Mouse (Mus musculus) stomach, embryonic 16.5 days (tissue): ENCODE measurements around the gene Ncbp2. TPM values are rescaled to one million over a fixed set of nuclear protein-coding genes. Genes with fewer than 3 reads are reported as not detected.

ENCODE experiments used
- ATAC-seq: fragments of 200-750 bp; cut with Nextera tagmentation; 2 replicates; pipeline ENCODE4 v1.8.0; 2017; ENCODE audit warnings: moderate number of reproducible peaks, moderate TSS enrichment; ENCODE audit not compliant: insufficient read depth, low FRiP score
- H3K27ac ChIP-seq: fragments of 300-500 bp; sonication (generic); 2 replicates; pipeline ENCODE4 v1.5.1; 2014; ENCODE audit warnings: low read length
- H3K27me3 ChIP-seq: fragments of 300-500 bp; sonication (generic); 2 replicates; pipeline ENCODE4 v1.6.1; 2014; ENCODE audit warnings: low read length, control low read depth, mixed read lengths; ENCODE audit not compliant: control insufficient read depth, insufficient read depth
- H3K36me3 ChIP-seq: fragments of 300-500 bp; sonication (generic); 2 replicates; pipeline ENCODE4 v1.6.1; 2014; ENCODE audit warnings: low read length; ENCODE audit not compliant: control insufficient read depth, insufficient read depth
- H3K4me1 ChIP-seq: fragments of 300-500 bp; sonication (generic); 2 replicates; pipeline ENCODE4 v1.6.1; 2014; ENCODE audit warnings: low read length, control low read depth, mixed read lengths; ENCODE audit not compliant: control insufficient read depth, insufficient read depth
- H3K4me2 ChIP-seq: fragments of 300-500 bp; sonication (generic); 2 replicates; pipeline ENCODE4 v1.6.1; 2014; ENCODE audit warnings: low read depth, low read length, mixed read lengths
- H3K4me3 ChIP-seq: fragments of 300-500 bp; sonication (generic); replicated peaks from 2 replicates; pipeline ENCODE4 v1.5.1; 2014; ENCODE audit warnings: mild to moderate bottlenecking, low read length
- H3K9ac ChIP-seq: fragments of 300-500 bp; sonication (generic); 2 replicates; pipeline ENCODE4 v1.6.1; 2014; ENCODE audit warnings: low read length
- H3K9me3 ChIP-seq: fragments of 300-500 bp; sonication (generic); replicated peaks from 2 replicates; pipeline ENCODE4 v1.6.1; 2016; ENCODE audit warnings: low read length, control low read depth; ENCODE audit not compliant: control insufficient read depth
- WGBS: fragments of 180-500 bp; shearing (Covaris S2); extraction: QIAGEN DNeasy Blood & Tissue Kit; methylation state at CpG from one replicate; pipeline ENCODE4 v1.1.7; 2014; 5-methylcytosine and 5-hydroxymethylcytosine counted together
- polyA plus RNA-seq: library from polyadenylated mRNA; unstranded; fragments of >200 nt; fragmentation: Nextera tagmentation; extraction: Ambion mirVana; gene quantifications from 2 replicates; pipeline ENCODE4 v1.2.1, GENCODE M21; 2015

The Ncbp2 gene
- polyA plus RNA-seq, 1 experiment from 2014 or later = 97.9 TPM

- H3K4me1 ChIP-seq = peaks cover 19% of the 10 kb centered on the region
- WGBS = under 1% methylated on average over 50 of the region's 50 CpGs
- H3K4me3 ChIP-seq = peak overlapping the region; percentile 51
- H3K9ac ChIP-seq = peak overlapping the region; percentile 62
- H3K27ac ChIP-seq = peak overlapping the region; percentile 54
- no peaks in the 10 kb centered on the region for H3K9me3 ChIP-seq
- H3K36me3 ChIP-seq = no peaks in the 10 kb centered on the region
- peak overlapping the region; percentile 73 for H3K4me2 ChIP-seq
- peaks cover 26% of the 10 kb centered on the region; the same call in 1 of the 2 replicates for H3K27me3 ChIP-seq
- ATAC-seq = peak; percentile 89
Observed at GRCm38 (mm10) chr16:31932840-31933697, 15.2 kb upstream of the Ncbp2 start.

DNA sequence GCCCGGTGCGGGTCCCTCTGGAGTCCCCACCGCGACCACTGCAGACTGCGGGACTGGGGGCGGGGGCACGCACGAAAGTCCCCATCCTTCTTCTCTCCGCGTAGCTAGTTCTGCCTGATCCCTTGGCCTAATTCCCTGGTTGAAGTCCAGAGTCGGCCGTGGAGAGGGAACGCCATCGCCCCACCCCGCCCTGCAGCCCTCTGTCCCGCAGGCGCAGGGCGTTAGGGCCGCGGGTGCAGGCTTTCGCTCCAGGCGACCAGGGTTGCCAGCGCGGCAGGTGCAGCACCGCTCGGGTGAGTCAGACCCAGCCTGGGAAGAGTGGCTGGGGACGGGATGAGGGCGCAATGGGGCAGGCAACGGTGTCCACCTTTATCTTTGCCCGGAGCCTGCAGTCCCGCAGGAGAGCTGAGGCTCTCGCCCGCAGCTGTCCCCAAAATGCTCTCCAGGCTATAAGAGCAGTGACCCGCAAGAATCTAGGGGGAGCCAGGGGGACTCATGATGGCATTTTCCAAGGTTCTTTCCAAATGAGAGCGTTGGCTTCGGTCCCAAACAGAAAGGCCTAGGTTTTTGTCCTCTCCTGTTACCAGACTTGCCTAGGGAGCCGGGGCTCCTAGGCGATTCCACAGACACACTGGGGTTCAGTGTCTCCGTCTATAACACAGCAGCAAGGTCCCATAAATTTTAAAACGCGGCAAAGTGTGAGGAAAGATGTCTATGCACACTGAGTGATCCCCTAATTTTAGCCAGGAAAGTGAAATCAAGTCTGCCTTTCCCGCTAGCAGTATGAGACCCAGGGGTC, 14.4 kb upstream of the Ncbp2 start, which contains the start of gene Pigz:
Pigz (plus strand) TSS at position 101 of the 799 bp plus-strand sequence.
- Histone ChIP-seq H3K36me3 (no peaks in the 10 kb centered on the region), H3K4me1 (peaks cover 19% of the 10 kb centered on the region), H3K27me3 (peaks cover 26% of the 10 kb centered on the region; the same call in 1 of the 2 replicates), H3K4me3 (peak within 1 kb of the TSS; percentile 51), H3K4me2 (peak within 1 kb of the TSS; percentile 73), H3K9me3 (no peaks in the 10 kb centered on the region), H3K27ac (peak within 1 kb of the TSS; percentile 54), H3K9ac (peak within 1 kb of the TSS; percentile 62)
- no peak; the same call in 1 of the 2 replicates for ATAC-seq
- 11% methylated on average over 42 of the region's 42 CpGs for WGBS

DNA sequence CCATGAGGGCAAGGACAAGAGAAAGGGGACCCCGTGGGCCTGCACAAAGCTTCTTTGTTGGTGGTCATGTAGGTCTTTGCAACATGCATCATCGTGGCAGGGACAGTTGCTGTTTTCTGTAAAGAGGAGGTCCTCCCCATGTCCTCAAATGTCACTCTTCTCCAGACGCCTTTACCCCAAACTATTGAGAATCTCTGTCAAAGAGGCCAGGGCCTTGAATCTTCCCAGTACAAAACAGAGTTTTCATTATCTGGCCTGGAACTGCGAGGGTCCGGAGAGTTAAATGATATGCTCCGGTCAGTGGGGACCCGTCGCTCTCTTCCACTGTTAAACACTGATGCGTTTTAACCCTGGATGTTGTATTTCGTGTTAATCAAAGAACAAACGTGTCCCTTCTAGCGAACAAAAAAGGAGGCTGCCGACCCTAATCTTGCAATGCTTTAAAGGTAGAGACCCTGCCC, 13.7 kb upstream of the Ncbp2 start:
- Histone ChIP-seq H3K4me2 (peak overlapping the region; percentile 73), H3K27me3 (peaks cover 26% of the 10 kb centered on the region; the same call in 1 of the 2 replicates), H3K27ac (no peak overlapping the region), H3K9ac (peak overlapping the region; percentile 55; the same call in 1 of the 2 replicates), H3K4me1 (peaks cover 19% of the 10 kb centered on the region), H3K4me3 (peak overlapping the region; percentile 29; the same call in 1 of the 2 replicates), H3K36me3 (no peaks in the 10 kb centered on the region), H3K9me3 (no peaks in the 10 kb centered on the region)
- WGBS = 28% methylated on average over 13 of the region's 13 CpGs
- ATAC-seq = no peak

DNA sequence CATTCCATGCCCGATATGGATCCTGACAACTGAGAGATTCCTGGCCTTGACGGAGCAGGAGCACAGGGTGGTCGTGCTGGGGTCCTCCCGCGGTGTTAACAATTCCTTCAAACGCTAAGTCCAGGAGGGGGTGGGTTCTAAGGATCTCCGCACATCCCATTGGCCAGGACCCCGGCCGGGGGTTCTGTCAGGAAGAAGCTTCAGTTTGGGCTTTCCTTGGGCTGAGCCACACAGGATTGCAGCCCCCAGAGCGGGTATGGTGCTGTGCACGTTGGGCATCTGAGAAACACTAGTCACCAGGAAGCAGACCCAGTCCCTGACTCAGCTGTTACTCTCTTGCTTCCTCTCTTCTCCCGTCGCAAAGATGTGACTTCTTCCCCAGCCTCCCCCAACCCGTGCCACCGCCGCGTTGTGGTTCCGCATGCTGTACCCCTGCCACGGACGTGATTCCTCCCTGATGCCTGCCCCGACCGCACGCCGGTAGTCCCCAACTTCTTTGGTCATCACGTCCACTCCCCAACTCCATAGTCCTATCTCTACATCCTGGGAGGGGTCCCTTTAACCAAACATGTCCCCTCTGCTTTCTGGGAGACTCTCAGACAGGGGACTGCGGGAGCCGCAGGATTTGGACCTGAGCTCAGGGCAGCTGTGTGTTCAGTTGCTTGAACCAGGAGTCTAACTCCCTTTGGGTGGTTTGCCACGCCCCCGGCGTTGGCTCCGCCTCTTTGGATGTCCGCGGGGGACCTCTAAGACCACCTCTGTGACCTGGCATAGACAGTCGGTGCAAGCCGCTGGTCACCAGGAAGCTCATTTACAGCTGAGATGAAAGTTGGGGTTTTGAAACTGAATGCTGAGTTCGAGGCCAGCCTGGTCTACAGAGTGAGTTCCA, 13.0 kb upstream of the Ncbp2 start:
- Histone ChIP-seq H3K4me2 (peak overlapping the region; percentile 44), H3K27ac (no peak overlapping the region), H3K9ac (peak overlapping the region; percentile 55), H3K27me3 (peaks cover 26% of the 10 kb centered on the region; the same call in 1 of the 2 replicates), H3K36me3 (no peaks in the 10 kb centered on the region), H3K4me1 (peaks cover 19% of the 10 kb centered on the region), H3K9me3 (no peaks in the 10 kb centered on the region), H3K4me3 (peak overlapping the region; percentile 29)
- 5% methylated on average over 36 of the region's 36 CpGs for WGBS
- ATAC-seq = no peak

DNA sequence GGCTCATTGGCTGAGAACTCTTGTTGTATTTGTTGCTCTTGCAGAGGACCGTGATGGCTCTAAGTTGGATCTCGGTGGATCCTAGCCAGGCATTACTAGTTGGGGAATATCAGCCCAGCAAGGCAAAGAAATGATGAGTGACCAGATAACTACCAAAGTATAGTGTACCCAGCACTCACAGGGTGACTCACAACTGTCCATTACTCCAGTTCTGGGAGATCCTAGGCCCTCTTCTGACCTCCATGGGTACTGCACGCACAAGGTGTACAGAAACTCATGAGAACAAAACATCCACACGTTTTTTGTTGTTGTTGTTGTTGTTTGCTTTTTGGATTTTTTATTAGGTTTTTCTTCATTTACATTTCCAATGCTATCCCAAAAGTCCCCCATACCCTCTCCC, 11.7 kb upstream of the Ncbp2 start:
- Histone ChIP-seq H3K27me3 (peaks cover 26% of the 10 kb centered on the region; the same call in 1 of the 2 replicates), H3K27ac (no peak overlapping the region), H3K4me3 (no peak overlapping the region), H3K4me1 (peaks cover 19% of the 10 kb centered on the region), H3K36me3 (no peaks in the 10 kb centered on the region), H3K9ac (no peak overlapping the region), H3K9me3 (no peaks in the 10 kb centered on the region), H3K4me2 (no peak overlapping the region)
- no peak for ATAC-seq
- 81% methylated on average over 4 of the region's 4 CpGs for WGBS

DNA sequence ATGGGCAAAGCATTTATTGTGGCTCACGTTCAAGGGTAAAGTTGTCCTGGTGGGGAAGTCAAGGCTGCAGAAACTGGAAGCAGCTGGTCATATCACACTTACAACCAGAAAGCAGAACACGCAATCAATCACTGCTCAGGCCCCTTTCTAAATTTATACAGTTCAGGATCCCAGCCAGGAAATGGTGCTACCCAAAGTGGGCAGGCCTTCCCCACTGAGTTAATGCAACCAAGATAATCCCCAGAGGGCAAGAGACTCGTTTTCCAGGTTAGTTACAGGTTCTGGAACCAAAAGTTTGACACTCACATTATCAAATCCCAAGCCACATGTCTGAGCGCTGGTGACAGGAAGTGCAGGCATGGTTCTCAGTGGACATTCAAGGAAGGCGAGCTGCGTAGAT, 9.5 kb upstream of the Ncbp2 start:
- Histone ChIP-seq H3K4me2 (no peak overlapping the region), H3K4me1 (peaks cover 13% of the 10 kb centered on the region), H3K9me3 (no peaks in the 10 kb centered on the region), H3K27ac (no peak overlapping the region), H3K4me3 (no peak overlapping the region), H3K36me3 (no peaks in the 10 kb centered on the region), H3K27me3 (peaks cover 24% of the 10 kb centered on the region; the same call in 1 of the 2 replicates), H3K9ac (no peak overlapping the region)
- ATAC-seq = no peak
- WGBS = 65% methylated on average over 6 of the region's 6 CpGs

DNA sequence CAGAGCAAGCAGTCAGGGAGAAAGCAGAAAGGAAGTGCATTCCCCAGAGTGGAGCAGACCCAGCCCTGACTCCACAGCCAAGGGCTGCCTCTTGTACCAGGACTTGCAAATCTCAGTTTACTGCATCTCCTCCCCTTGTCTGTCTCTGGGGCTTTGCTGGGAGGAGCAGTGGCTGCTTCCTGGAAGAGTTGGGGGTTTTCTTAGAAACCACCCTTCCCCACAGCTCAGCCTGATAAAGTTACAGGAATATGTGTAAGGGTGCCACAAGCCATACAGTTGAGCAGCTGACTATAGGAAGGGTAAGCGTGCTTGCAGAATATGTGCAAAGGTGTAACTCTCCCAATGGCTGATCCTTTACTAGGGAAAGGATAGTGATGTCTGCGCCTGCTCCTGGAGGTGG, 7.7 kb upstream of the Ncbp2 start:
- Histone ChIP-seq H3K9me3 (no peaks in the 10 kb centered on the region), H3K9ac (no peak overlapping the region), H3K4me1 (peaks cover 4% of the 10 kb centered on the region; the same call in 1 of the 2 replicates), H3K27ac (no peak overlapping the region), H3K4me3 (no peak overlapping the region), H3K4me2 (no peak overlapping the region), H3K27me3 (peaks cover 7% of the 10 kb centered on the region; the same call in 1 of the 2 replicates), H3K36me3 (no peaks in the 10 kb centered on the region)
- ATAC-seq = no peak
- 84% methylated on average over 2 of the region's 2 CpGs for WGBS

GRCm38 (mm10) chr16:31943980-31944379, 4.3 kb upstream of the Ncbp2 start:
- Histone ChIP-seq H3K36me3 (no peaks in the 10 kb centered on the region), H3K27ac (no peak overlapping the region), H3K4me1 (peaks cover 20% of the 10 kb centered on the region), H3K9me3 (no peaks in the 10 kb centered on the region), H3K9ac (no peak overlapping the region), H3K27me3 (no peaks in the 10 kb centered on the region), H3K4me2 (no peak overlapping the region), H3K4me3 (no peak overlapping the region)
- WGBS = 3% methylated on average over 10 of the region's 10 CpGs
- no peak for ATAC-seq
